Mouse (Mus musculus): ENCODE results near the gene Pemt.

DNA sequence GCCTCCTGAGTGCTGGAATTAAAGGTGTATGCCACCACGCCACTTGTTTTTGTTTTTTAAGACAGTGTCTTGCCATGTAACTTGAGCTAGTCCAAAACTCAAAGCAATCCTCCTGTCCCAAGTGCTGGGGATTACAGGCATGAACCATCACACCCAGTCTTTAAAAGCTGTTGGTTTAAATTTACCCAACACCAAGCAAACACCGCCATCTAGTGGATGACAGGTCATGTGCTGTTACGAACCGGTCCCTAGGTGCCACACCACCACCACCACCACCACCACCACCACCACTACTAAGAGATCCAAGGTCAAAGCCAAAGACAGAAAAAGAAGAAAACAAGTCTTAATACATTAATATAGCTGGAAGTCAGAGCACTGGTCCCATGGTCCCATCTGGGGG, 30.5 kb upstream of the Pemt start:
- TF ChIP-seq CTCF (IDR thresholded peaks at IDR 0.05; ENCODE audit: low read depth) (peak; percentile 88), EP300 (IDR thresholded peaks at IDR 0.05; ENCODE audit: low read depth) (no peak)

Data from heart, postnatal 0 days (tissue).